Mouse (Mus musculus): ENCODE results near the gene Gjc1. TPM values are rescaled to one million over a fixed set of nuclear protein-coding genes. Genes with fewer than 3 reads are reported as not detected.

The Gjc1 gene
- polyA plus RNA-seq, 1 experiment from 2014 or later: 34.7 TPM

- WGBS: 65% methylated on average over 8 of the region's 8 CpGs
- ATAC-seq (ENCODE audit: low read depth): no peak
- Histone ChIP-seq H3K9me3 (ENCODE audit: control insufficient read depth, low read length) (no peaks in the 10 kb centered on the region), H3K4me2 (ENCODE audit: low read depth, low read length) (no peak overlapping the region), H3K27ac (ENCODE audit: low read depth, low read length) (no peak overlapping the region), H3K9ac (replicated peaks; ENCODE audit: low read depth, low read length) (no peak overlapping the region), H3K4me3 (ENCODE audit: low read depth, low read length) (no peak overlapping the region), H3K4me1 (ENCODE audit: control insufficient read depth, insufficient read depth, low read length) (0 out of 2 replicates have a peak, but pooled peaks cover 2% of the 10 kb centered on the region), H3K27me3 (ENCODE audit: control insufficient read depth, insufficient read depth, low read length) (no peaks in the 10 kb centered on the region), H3K36me3 (ENCODE audit: control insufficient read depth, insufficient read depth, low read length) (peaks cover 3% of the 10 kb centered on the region; the same call in 1 of the 2 replicates)
These were observed 25.3 kb downstream of the Gjc1 start for GRCm38 (mm10) chr11:102794157-102794556.

- H3K4me2 ChIP-seq (ENCODE audit: low read depth, low read length): no peak overlapping the region
- ATAC-seq (ENCODE audit: low read depth): no peak
- H3K4me1 ChIP-seq (ENCODE audit: control insufficient read depth, insufficient read depth, low read length): 0 out of 2 replicates have a peak, but pooled peaks cover 2% of the 10 kb centered on the region
- WGBS: 59% methylated on average over 14 of the region's 14 CpGs
- H3K27ac ChIP-seq (ENCODE audit: low read depth, low read length): no peak overlapping the region
- no peaks in the 10 kb centered on the region for H3K9me3 ChIP-seq (ENCODE audit: control insufficient read depth, low read length)
- H3K27me3 ChIP-seq (ENCODE audit: control insufficient read depth, insufficient read depth, low read length): no peaks in the 10 kb centered on the region
- no peak overlapping the region for H3K4me3 ChIP-seq (ENCODE audit: low read depth, low read length)
- H3K9ac ChIP-seq (replicated peaks; ENCODE audit: low read depth, low read length): no peak overlapping the region
- no peaks in the 10 kb centered on the region for H3K36me3 ChIP-seq (ENCODE audit: control insufficient read depth, insufficient read depth, low read length)
These were observed 27.6 kb downstream of the Gjc1 start for GRCm38 (mm10) chr11:102791682-102792445.

DNA sequence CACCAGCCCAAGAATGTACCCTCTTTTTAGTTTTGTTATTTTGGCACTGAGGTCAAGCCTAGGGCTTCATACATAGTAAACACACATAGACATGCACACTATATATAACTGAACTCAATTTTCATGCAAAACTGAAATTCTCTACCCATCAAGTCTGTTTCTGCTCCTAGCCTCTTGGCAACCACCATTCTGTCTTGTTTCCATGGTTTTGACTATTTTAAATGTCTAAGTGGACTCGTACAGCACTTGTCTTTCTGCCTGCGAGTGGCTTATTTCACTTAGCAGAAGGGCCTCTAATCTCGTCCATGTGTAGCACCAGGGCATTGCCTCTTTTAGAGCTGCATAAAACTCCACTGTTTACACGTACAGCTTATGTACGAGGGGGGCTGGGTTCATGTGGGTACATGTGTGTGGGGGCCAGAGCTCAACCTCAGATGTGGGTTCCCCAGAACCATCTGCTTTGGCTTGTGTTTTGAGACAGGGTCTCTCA, 31.8 kb downstream of the Gjc1 start:
- Histone ChIP-seq H3K4me3 (ENCODE audit: low read depth, low read length) (no peak overlapping the region), H3K4me1 (ENCODE audit: control insufficient read depth, insufficient read depth, low read length) (0 out of 2 replicates have a peak, but pooled peaks cover 2% of the 10 kb centered on the region), H3K9ac (replicated peaks; ENCODE audit: low read depth, low read length) (no peak overlapping the region), H3K27ac (ENCODE audit: low read depth, low read length) (no peak overlapping the region), H3K36me3 (ENCODE audit: control insufficient read depth, insufficient read depth, low read length) (no peaks in the 10 kb centered on the region), H3K9me3 (ENCODE audit: control insufficient read depth, low read length) (no peaks in the 10 kb centered on the region), H3K27me3 (ENCODE audit: control insufficient read depth, insufficient read depth, low read length) (no peaks in the 10 kb centered on the region), H3K4me2 (ENCODE audit: low read depth, low read length) (no peak overlapping the region)
- 79% methylated on average over 5 of the region's 5 CpGs for WGBS
- no peak for ATAC-seq (ENCODE audit: low read depth)

DNA sequence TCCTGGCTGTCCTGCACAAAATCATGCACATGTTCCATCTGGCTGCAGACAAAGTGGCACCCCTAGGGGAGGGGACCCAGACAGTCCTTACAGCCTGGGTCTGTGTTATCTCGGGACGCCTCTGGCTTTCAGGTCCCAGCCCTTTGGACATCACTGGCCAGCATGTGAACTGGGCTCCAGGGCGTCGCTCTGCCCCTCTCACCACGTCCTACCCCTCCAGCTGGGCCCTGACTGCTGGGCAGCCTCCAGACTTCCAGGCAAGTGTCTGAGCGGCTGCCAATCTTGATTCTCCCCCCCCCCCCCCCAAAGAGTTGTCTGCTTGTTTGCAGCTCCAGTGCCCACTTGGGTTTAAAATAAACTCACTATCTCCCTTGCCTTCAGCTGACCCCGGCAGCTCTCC, 36.1 kb downstream of the Gjc1 start:
- Histone ChIP-seq H3K4me3 (ENCODE audit: low read depth, low read length) (no peak overlapping the region), H3K27ac (ENCODE audit: low read depth, low read length) (no peak overlapping the region), H3K4me1 (ENCODE audit: control insufficient read depth, insufficient read depth, low read length) (no peaks in the 10 kb centered on the region), H3K27me3 (ENCODE audit: control insufficient read depth, insufficient read depth, low read length) (no peaks in the 10 kb centered on the region), H3K9ac (replicated peaks; ENCODE audit: low read depth, low read length) (no peak overlapping the region), H3K9me3 (ENCODE audit: control insufficient read depth, low read length) (no peaks in the 10 kb centered on the region), H3K36me3 (ENCODE audit: control insufficient read depth, insufficient read depth, low read length) (no peaks in the 10 kb centered on the region), H3K4me2 (ENCODE audit: low read depth, low read length) (no peak overlapping the region)
- ATAC-seq (ENCODE audit: low read depth): no peak
- WGBS: 76% methylated on average over 7 of the region's 7 CpGs

- no peaks in the 10 kb centered on the region for H3K9me3 ChIP-seq (ENCODE audit: control insufficient read depth, low read length)
- H3K27me3 ChIP-seq (ENCODE audit: control insufficient read depth, insufficient read depth, low read length): no peaks in the 10 kb centered on the region
- ATAC-seq (ENCODE audit: low read depth): no peak
- WGBS: 93% methylated on average over 4 of the region's 4 CpGs
- H3K9ac ChIP-seq (replicated peaks; ENCODE audit: low read depth, low read length): no peak overlapping the region
- 0 out of 2 replicates have a peak, but pooled peaks cover 5% of the 10 kb centered on the region for H3K4me1 ChIP-seq (ENCODE audit: control insufficient read depth, insufficient read depth, low read length)
- peaks cover 2% of the 10 kb centered on the region; the same call in 1 of the 2 replicates for H3K36me3 ChIP-seq (ENCODE audit: control insufficient read depth, insufficient read depth, low read length)
- no peak overlapping the region for H3K4me3 ChIP-seq (ENCODE audit: low read depth, low read length)
- H3K27ac ChIP-seq (ENCODE audit: low read depth, low read length): no peak overlapping the region
- no peak overlapping the region for H3K4me2 ChIP-seq (ENCODE audit: low read depth, low read length)
These were observed 38.0 kb downstream of the Gjc1 start for GRCm38 (mm10) chr11:102781523-102781922.

GRCm38 (mm10) chr11:102780986-102781351, 38.5 kb downstream of the Gjc1 start:
- no peak overlapping the region for H3K4me2 ChIP-seq (ENCODE audit: low read depth, low read length)
- H3K4me1 ChIP-seq (ENCODE audit: control insufficient read depth, insufficient read depth, low read length): 0 out of 2 replicates have a peak, but pooled peaks cover 5% of the 10 kb centered on the region
- no peak overlapping the region for H3K9ac ChIP-seq (replicated peaks; ENCODE audit: low read depth, low read length)
- no peak overlapping the region for H3K4me3 ChIP-seq (ENCODE audit: low read depth, low read length)
- no peak overlapping the region for H3K27ac ChIP-seq (ENCODE audit: low read depth, low read length)
- no peaks in the 10 kb centered on the region for H3K9me3 ChIP-seq (ENCODE audit: control insufficient read depth, low read length)
- 69% methylated on average over 10 of the region's 10 CpGs for WGBS
- no peaks in the 10 kb centered on the region for H3K27me3 ChIP-seq (ENCODE audit: control insufficient read depth, insufficient read depth, low read length)
- no peak for ATAC-seq (ENCODE audit: low read depth)
- peaks cover 7% of the 10 kb centered on the region for H3K36me3 ChIP-seq (ENCODE audit: control insufficient read depth, insufficient read depth, low read length)

DNA sequence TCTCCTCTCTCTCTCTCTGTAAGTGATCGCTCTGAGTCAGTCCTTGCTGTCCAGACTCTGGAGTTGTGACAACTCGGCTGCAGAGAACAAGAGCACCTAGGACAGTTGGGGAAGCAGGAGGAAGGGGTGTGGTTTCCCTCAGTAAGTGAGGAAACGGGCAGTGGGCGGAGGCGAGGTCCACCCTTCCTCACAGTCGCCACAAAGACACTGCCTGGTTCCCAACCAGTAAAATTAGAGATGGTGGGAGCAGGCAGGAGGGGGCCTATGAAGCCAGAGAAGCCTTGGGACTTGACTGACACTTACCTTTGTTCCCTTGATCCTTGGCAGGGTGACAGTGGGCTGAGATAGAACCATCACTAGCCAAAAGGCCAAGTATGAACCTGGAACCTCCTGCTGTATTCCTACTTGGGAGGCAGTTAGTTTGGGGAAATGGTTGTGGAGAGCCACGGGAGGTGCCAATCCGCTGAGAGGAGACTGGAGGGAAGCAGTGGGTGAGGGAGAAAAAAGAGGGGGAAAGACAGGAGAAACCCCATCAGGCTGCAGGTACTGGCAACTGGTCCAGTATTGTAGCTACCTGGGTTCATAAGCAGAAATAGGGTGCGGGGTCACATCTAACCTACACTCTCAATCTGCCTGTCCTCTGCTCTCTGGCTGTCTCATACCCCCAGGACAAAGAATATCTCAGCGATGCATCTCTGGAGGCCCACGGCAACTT, 39.1 kb downstream of the Gjc1 start:
- Histone ChIP-seq H3K9me3 (ENCODE audit: control insufficient read depth, low read length) (no peaks in the 10 kb centered on the region), H3K4me3 (ENCODE audit: low read depth, low read length) (no peak overlapping the region), H3K27me3 (ENCODE audit: control insufficient read depth, insufficient read depth, low read length) (no peaks in the 10 kb centered on the region), H3K4me1 (ENCODE audit: control insufficient read depth, insufficient read depth, low read length) (peaks cover 8% of the 10 kb centered on the region; the same call in 1 of the 2 replicates), H3K27ac (ENCODE audit: low read depth, low read length) (no peak overlapping the region; the same call in 1 of the 2 replicates), H3K36me3 (ENCODE audit: control insufficient read depth, insufficient read depth, low read length) (peaks cover 7% of the 10 kb centered on the region), H3K9ac (replicated peaks; ENCODE audit: low read depth, low read length) (no peak overlapping the region), H3K4me2 (ENCODE audit: low read depth, low read length) (no peak overlapping the region)
- 54% methylated on average over 11 of the region's 11 CpGs for WGBS
- ATAC-seq (ENCODE audit: low read depth): no peak

- Histone ChIP-seq H3K27me3 (ENCODE audit: control insufficient read depth, insufficient read depth, low read length) (no peaks in the 10 kb centered on the region), H3K36me3 (ENCODE audit: control insufficient read depth, insufficient read depth, low read length) (peaks cover 7% of the 10 kb centered on the region), H3K27ac (ENCODE audit: low read depth, low read length) (no peak overlapping the region; the same call in 1 of the 2 replicates), H3K4me3 (ENCODE audit: low read depth, low read length) (no peak overlapping the region), H3K4me2 (ENCODE audit: low read depth, low read length) (no peak overlapping the region), H3K9me3 (ENCODE audit: control insufficient read depth, low read length) (no peaks in the 10 kb centered on the region), H3K4me1 (ENCODE audit: control insufficient read depth, insufficient read depth, low read length) (peaks cover 14% of the 10 kb centered on the region), H3K9ac (replicated peaks; ENCODE audit: low read depth, low read length) (no peak overlapping the region)
- ATAC-seq (ENCODE audit: low read depth): no peak
- WGBS: 83% methylated on average over 7 of the region's 7 CpGs
These were observed 39.7 kb downstream of the Gjc1 start for GRCm38 (mm10) chr11:102779824-102780223.
